Mouse (Mus musculus): ENCODE results near the gene Ceacam15. TPM values are rescaled to one million over a fixed set of nuclear protein-coding genes. Genes with fewer than 3 reads are reported as not detected.

Gene Ceacam15
- not detected for polyA plus RNA-seq (2014; fragmentation: Illumina TruSeq; extraction: RNeasy Lipid Tissue Mini Kit (QIAGEN cat#74804); ENCODE audit: low read depth, low replicate concordance)

DNA sequence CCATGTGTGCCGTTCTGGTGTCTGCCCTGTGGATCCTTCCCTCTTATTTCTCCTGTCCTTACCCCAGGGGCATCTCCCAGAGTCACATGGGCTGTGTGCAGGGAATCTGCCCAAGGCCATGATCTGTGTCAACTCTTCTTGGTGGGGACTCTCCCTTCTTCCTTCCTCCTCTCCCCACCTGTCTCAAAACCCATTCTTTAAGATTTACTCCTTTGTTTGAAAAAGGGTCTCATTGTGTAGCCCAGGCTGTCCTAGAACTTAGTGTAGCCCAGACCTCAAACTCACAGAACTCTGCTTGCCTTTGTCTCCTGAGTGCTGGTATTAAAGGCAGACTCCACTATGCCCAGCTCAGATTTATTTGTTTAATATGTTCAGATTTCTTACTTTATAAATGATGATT, at the start of gene Ceacam15:
Gene Ceacam15 (minus strand): TSS at position 101 of the 400 bp plus-strand sequence.

DNA sequence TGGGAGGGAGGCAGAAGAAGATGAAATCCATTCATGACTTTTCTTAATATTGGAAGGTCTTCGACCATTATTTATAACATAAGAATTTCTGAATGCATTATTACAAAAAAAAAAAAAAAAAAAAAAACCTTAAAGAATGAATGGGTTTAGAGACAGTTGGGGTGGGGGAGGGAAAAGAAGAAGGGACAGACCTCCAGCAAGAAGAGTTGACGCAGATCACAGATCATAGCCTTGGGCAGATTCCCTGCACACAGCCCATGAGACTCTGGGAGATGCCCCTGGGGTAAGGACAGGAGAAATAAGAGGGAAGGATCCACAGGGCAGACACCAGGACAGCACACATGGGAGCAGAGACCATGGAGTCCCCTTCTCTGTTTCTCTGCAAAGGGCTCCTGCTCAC, 46.1 kb upstream of the Ceacam15 start, which contains the start of gene Ceacam9:
Gene Ceacam9 (plus strand): TSS at position 301 of the 400 bp plus-strand sequence.

Other genes with a start within 250 kb of the Ceacam15 start
- gene Tmem160, start 222.9 kb downstream of the Ceacam15 start, polyA plus RNA-seq (2014; fragmentation: Illumina TruSeq; extraction: RNeasy Lipid Tissue Mini Kit (QIAGEN cat#74804); ENCODE audit: low read depth, low replicate concordance): not detected
- gene Npas1, start 198.0 kb downstream of the Ceacam15 start, polyA plus RNA-seq (2014; fragmentation: Illumina TruSeq; extraction: RNeasy Lipid Tissue Mini Kit (QIAGEN cat#74804); ENCODE audit: low read depth, low replicate concordance): not detected
- gene Arhgap35, start 60.7 kb downstream of the Ceacam15 start, polyA plus RNA-seq (2014; fragmentation: Illumina TruSeq; extraction: RNeasy Lipid Tissue Mini Kit (QIAGEN cat#74804); ENCODE audit: low read depth, low replicate concordance): 47.0 TPM
- not detected for gene Ceacam9, start 46.2 kb upstream of the Ceacam15 start, polyA plus RNA-seq (2014; fragmentation: Illumina TruSeq; extraction: RNeasy Lipid Tissue Mini Kit (QIAGEN cat#74804); ENCODE audit: low read depth, low replicate concordance)
- 65.4 TPM for gene Ap2s1, start 62.7 kb upstream of the Ceacam15 start, polyA plus RNA-seq (2014; fragmentation: Illumina TruSeq; extraction: RNeasy Lipid Tissue Mini Kit (QIAGEN cat#74804); ENCODE audit: low read depth, low replicate concordance)
- 25.1 TPM for gene Slc1a5, start 105.6 kb upstream of the Ceacam15 start, polyA plus RNA-seq (2014; fragmentation: Illumina TruSeq; extraction: RNeasy Lipid Tissue Mini Kit (QIAGEN cat#74804); ENCODE audit: low read depth, low replicate concordance)
- gene Strn4, start 140.2 kb upstream of the Ceacam15 start, polyA plus RNA-seq (2014; fragmentation: Illumina TruSeq; extraction: RNeasy Lipid Tissue Mini Kit (QIAGEN cat#74804); ENCODE audit: low read depth, low replicate concordance): 19.2 TPM
- 9.0 TPM for gene Fkrp, start 141.0 kb upstream of the Ceacam15 start, polyA plus RNA-seq (2014; fragmentation: Illumina TruSeq; extraction: RNeasy Lipid Tissue Mini Kit (QIAGEN cat#74804); ENCODE audit: low read depth, low replicate concordance)
- 0.64 TPM for gene Prkd2, start 167.2 kb upstream of the Ceacam15 start, polyA plus RNA-seq (2014; fragmentation: Illumina TruSeq; extraction: RNeasy Lipid Tissue Mini Kit (QIAGEN cat#74804); ENCODE audit: low read depth, low replicate concordance)
- gene Dact3, start 199.6 kb upstream of the Ceacam15 start, polyA plus RNA-seq (2014; fragmentation: Illumina TruSeq; extraction: RNeasy Lipid Tissue Mini Kit (QIAGEN cat#74804); ENCODE audit: low read depth, low replicate concordance): 0.82 TPM
- gene Gng8, start 216.1 kb upstream of the Ceacam15 start, polyA plus RNA-seq (2014; fragmentation: Illumina TruSeq; extraction: RNeasy Lipid Tissue Mini Kit (QIAGEN cat#74804); ENCODE audit: low read depth, low replicate concordance): not detected
- 1.4 TPM for gene Ptgir, start 230.8 kb upstream of the Ceacam15 start, polyA plus RNA-seq (2014; fragmentation: Illumina TruSeq; extraction: RNeasy Lipid Tissue Mini Kit (QIAGEN cat#74804); ENCODE audit: low read depth, low replicate concordance)
- 36.0 TPM for gene Calm3, start 248.4 kb upstream of the Ceacam15 start, polyA plus RNA-seq (2014; fragmentation: Illumina TruSeq; extraction: RNeasy Lipid Tissue Mini Kit (QIAGEN cat#74804); ENCODE audit: low read depth, low replicate concordance)

All from adrenal gland, adult 10 weeks (tissue).